Mouse (Mus musculus) MEL (cell line): ENCODE data around the gene Cnot3. TPM values are rescaled to one million over a fixed set of nuclear protein-coding genes. Genes with fewer than 3 reads are reported as not detected.
"Not testable (repeated sequence)": the region's sequence is repeated elsewhere in the genome, so short reads cannot be mapped to it uniquely, and the experiment has no call there.

Source experiments
- DNase-seq: peaks from one replicate; pipeline ENCODE4 v3.0.0; 2011; ENCODE audit warnings: low read depth, low spot score
- H3K27ac ChIP-seq: 2 replicates; pipeline ENCODE4 v1.5.1; 2012; ENCODE audit warnings: low read depth, mild to moderate bottlenecking, control low read depth, low read length, moderate library complexity; ENCODE audit not compliant: control insufficient read depth
- H3K27me3 ChIP-seq, 2 experiments: fragments of 150-350 bp in 1 of 2; sonication (generic) in 1 of 2; 2 replicates each; pipeline ENCODE4 v1.6.1; 2012; ENCODE audit warnings: low read length in 2 of 2, mild to moderate bottlenecking in 2 of 2, improper control_type of control experiment in 1 of 2, moderate library complexity in 1 of 2; ENCODE audit not compliant: insufficient read depth in 2 of 2, control insufficient read depth in 1 of 2
- H3K36me3 ChIP-seq, 2 experiments: 2 replicates each; pipeline ENCODE4 v1.6.1; 2012 to 2014; ENCODE audit warnings: low read length in 2 of 2, improper control_type of control experiment in 1 of 2, inconsistent platforms in 1 of 2, mild to moderate bottlenecking in 1 of 2; ENCODE audit not compliant: insufficient read depth in 2 of 2, control insufficient read depth in 1 of 2
- H3K4me1 ChIP-seq, 2 experiments: fragments of 150-350 bp in 1 of 2; sonication (generic) in 1 of 2; 2 replicates each; pipeline ENCODE4 v1.6.1; 2012; ENCODE audit warnings: low read length in 2 of 2, improper control_type of control experiment in 1 of 2, mild to moderate bottlenecking in 1 of 2; ENCODE audit not compliant: insufficient read depth in 2 of 2, control insufficient read depth in 1 of 2
- H3K4me3 ChIP-seq, 2 experiments: fragments of 150-350 bp in 1 of 2; sonication (generic) in 1 of 2; 2 replicates each; pipeline ENCODE4 v1.5.1; 2012; ENCODE audit warnings: low read depth in 2 of 2, low read length in 2 of 2, mild to moderate bottlenecking in 2 of 2, moderate library complexity in 2 of 2, control low read depth in 1 of 2, improper control_type of control experiment in 1 of 2; ENCODE audit not compliant: control insufficient read depth in 1 of 2, insufficient read depth in 1 of 2
- H3K79me2 ChIP-seq: 2 replicates; pipeline ENCODE4 v1.6.1; 2012; ENCODE audit warnings: mild to moderate bottlenecking, low read length, moderate library complexity; ENCODE audit not compliant: control insufficient read depth, poor library complexity, insufficient read depth
- H3K9ac ChIP-seq: 2 replicates; pipeline ENCODE4 v1.6.1; 2012; ENCODE audit warnings: low read depth, mild to moderate bottlenecking, control low read depth, low read length, moderate library complexity; ENCODE audit not compliant: control insufficient read depth, poor library complexity, severe bottlenecking
- H3K9me3 ChIP-seq: fragments of 150-350 bp; sonication (generic); replicated peaks from 2 replicates; pipeline ENCODE4 v1.6.1; 2012; ENCODE audit warnings: mild to moderate bottlenecking, low read length, improper control_type of control experiment, moderate library complexity; ENCODE audit not compliant: insufficient read depth
- BHLHE40 ChIP-seq: IDR thresholded peaks from 2 replicates; pipeline ENCODE4 v1.6.1; 2012; ENCODE audit warnings: low read depth, mild to moderate bottlenecking, inconsistent platforms, low read length, improper control_type of control experiment, borderline replicate concordance
- CTCF ChIP-seq, 3 experiments: IDR thresholded peaks in 2 of 3; conservative IDR thresholded peaks in 1 of 3; 2 replicates each; pipeline ENCODE4 v1.5.1; 2011 to 2012; ENCODE audit warnings: low read length in 3 of 3, low read depth in 2 of 3, mild to moderate bottlenecking in 2 of 3, improper control_type of control experiment in 1 of 3, inconsistent platforms in 1 of 3, mixed read lengths in 1 of 3, moderate library complexity in 1 of 3; ENCODE audit not compliant: control insufficient read depth in 1 of 3, insufficient read depth in 1 of 3, poor library complexity in 1 of 3, severe bottlenecking in 1 of 3
- ETS1 ChIP-seq: IDR thresholded peaks from 2 replicates; pipeline ENCODE4 v1.6.1; 2012; ENCODE audit warnings: low read depth, mild to moderate bottlenecking, inconsistent platforms, low read length, improper control_type of control experiment, moderate library complexity
- HCFC1 ChIP-seq: IDR thresholded peaks from 2 replicates; pipeline ENCODE4 v1.6.1; 2012; ENCODE audit warnings: low read depth, mild to moderate bottlenecking, inconsistent platforms, low read length, improper control_type of control experiment, moderate library complexity
- MAZ ChIP-seq: IDR thresholded peaks from 2 replicates; pipeline ENCODE4 v1.6.1; 2012; ENCODE audit warnings: low read depth, mild to moderate bottlenecking, inconsistent platforms, low read length, improper control_type of control experiment
- MYC ChIP-seq: IDR thresholded peaks from 2 replicates; pipeline ENCODE4 v1.6.1; 2011; ENCODE audit warnings: low read depth, mild to moderate bottlenecking, low read length, improper control_type of control experiment, moderate library complexity
- NELFE ChIP-seq: IDR thresholded peaks from 2 replicates; pipeline ENCODE4 v1.6.1; 2011; ENCODE audit warnings: low read depth, low read length, improper control_type of control experiment
- POLR2A ChIP-seq, 2 experiments: IDR thresholded peaks; 2 replicates each; pipeline ENCODE4 v1.6.1; 2011 to 2012; ENCODE audit warnings: low read length in 2 of 2, mild to moderate bottlenecking in 2 of 2, control low read depth in 1 of 2, improper control_type of control experiment in 1 of 2, low read depth in 1 of 2, moderate library complexity in 1 of 2; ENCODE audit not compliant: control insufficient read depth in 1 of 2, insufficient read depth in 1 of 2, poor library complexity in 1 of 2
- POLR2AphosphoS2 ChIP-seq: IDR thresholded peaks from 2 replicates; pipeline ENCODE4 v1.6.1; 2011; ENCODE audit warnings: low read length, improper control_type of control experiment
- POLR2AphosphoS5 ChIP-seq: IDR thresholded peaks from 2 replicates; pipeline ENCODE4 v1.6.1; 2012; ENCODE audit warnings: low read depth, borderline replicate concordance, mild to moderate bottlenecking, inconsistent platforms, low read length, moderate library complexity, mixed read lengths
- RCOR1 ChIP-seq: IDR thresholded peaks from 2 replicates; pipeline ENCODE4 v1.6.1; 2012; ENCODE audit warnings: low read depth, mild to moderate bottlenecking, inconsistent platforms, low read length, improper control_type of control experiment
- SIN3A ChIP-seq: IDR thresholded peaks from 2 replicates; pipeline ENCODE4 v1.6.1; 2012; ENCODE audit warnings: low read length, improper control_type of control experiment, inconsistent platforms
- SMC3 ChIP-seq: IDR thresholded peaks from 2 replicates; pipeline ENCODE4 v1.6.1; 2011; ENCODE audit warnings: low read depth, low read length, improper control_type of control experiment
- UBTF ChIP-seq: IDR thresholded peaks from 2 replicates; pipeline ENCODE4 v1.6.1; 2012; ENCODE audit warnings: low read depth, mild to moderate bottlenecking, inconsistent platforms, low read length, improper control_type of control experiment, moderate library complexity, borderline replicate concordance; ENCODE audit not compliant: insufficient read depth
- ZKSCAN1 ChIP-seq: IDR thresholded peaks from 2 replicates; pipeline ENCODE4 v1.6.1; 2012; ENCODE audit warnings: low read depth, mild to moderate bottlenecking, inconsistent platforms, low read length, improper control_type of control experiment, moderate library complexity
- ZMIZ1 ChIP-seq: IDR thresholded peaks from 2 replicates; pipeline ENCODE4 v1.6.1; 2012; ENCODE audit warnings: low read depth, mild to moderate bottlenecking, inconsistent platforms, low read length, improper control_type of control experiment, moderate library complexity
- polyA plus RNA-seq, 2 experiments: library from polyadenylated mRNA; stranded (reverse) in 1 of 2; unstranded in 1 of 2; fragments of >175 nt in 1 of 2; fragments of >200 nt in 1 of 2; gene quantifications; 2 replicates each; pipeline versions ENCODE4 v1.2.1 to v1.2.4; 2012; ENCODE audit warnings: low replicate concordance in 2 of 2, low read depth in 1 of 2; ENCODE audit not compliant: insufficient read length in 2 of 2, insufficient read depth in 1 of 2, missing spikeins in 1 of 2
- total RNA-seq: library from RNA; depleted of rRNA; stranded (reverse); fragments of 300-350 nt; gene quantifications from 2 replicates; pipeline ENCODE4 v1.2.3, GENCODE M21; 2012

Gene Cnot3
- total and polyA plus RNA-seq, 3 experiments, result 17.4 to 118 (median 86.6) TPM

DNA sequence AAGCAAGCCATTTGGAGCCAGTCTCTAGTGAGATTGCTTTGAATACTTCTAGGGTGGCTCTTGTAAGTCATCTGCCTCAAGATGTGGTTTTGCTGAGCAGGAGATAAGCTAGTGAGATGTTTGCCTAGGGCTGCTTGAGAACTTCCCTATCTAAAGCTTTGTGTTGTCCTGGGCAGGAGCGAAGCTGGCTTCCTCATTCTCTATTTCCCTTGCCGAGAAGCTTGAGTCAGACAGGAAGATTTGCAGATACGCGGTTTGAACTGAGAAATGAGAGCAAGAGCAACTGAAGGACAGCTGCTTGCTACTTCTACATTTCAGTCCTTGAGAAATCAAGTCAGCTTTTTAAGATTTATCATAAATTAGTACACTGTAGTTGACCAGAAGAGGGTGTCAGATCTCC is 62.0 kb downstream of the Cnot3 start (continued):
- TF ChIP-seq MYC, result peak; percentile 82; the same call in 1 of the 2 replicates
- TF ChIP-seq POLR2AphosphoS5, result no peak
- peak; percentile 87 for TF ChIP-seq RCOR1
- TF ChIP-seq BHLHE40, result peak; percentile 86
- TF ChIP-seq MAZ, result no peak
- no peak; the same call in 1 of the 2 replicates for TF ChIP-seq ZMIZ1
- peak; percentile 33; the same call in 1 of the 2 replicates for TF ChIP-seq SMC3

DNA sequence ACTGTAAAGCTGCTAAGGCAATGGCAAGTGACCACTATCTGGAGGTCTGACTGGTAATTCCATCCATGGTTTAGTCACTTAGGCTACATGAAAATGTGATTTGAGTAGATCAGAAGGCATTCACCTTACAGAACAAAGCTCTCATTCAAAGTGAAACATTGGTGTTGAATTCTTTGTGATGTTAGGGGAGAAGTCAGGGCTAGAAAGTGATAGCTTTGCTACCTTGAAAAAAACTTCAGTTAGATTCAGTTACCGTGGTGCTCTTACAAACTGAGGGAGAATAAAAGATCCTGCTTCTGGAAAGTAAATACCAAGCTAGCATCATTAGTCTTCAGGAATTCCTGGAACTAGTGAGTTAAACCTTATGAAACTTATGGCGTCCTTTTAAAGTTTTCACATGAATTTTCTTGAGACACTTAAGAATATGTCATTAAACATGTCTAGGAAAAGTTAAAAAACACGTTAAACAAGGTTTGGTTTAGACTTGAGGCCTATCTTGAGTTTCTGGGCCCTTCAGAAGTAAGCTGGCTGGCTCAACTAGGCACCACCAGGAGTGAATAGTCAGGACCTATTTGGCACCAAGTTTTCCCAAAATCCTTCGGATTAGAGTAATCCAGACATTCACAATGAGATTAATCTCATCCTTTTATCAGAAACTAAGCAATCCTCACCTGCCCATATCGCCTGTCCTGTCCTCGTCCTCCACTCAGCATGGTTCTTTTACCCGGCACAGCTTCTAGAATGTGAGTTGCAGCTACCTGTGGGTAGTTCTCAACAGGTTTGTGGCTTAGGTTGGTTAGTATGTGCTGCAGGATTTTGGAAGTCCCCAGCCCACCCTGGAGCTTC is 62.7 kb downstream of the Cnot3 start:
- H3K27ac ChIP-seq, result peak overlapping the region; percentile 98
- no peak overlapping the region for H3K4me3 ChIP-seq
- H3K4me1 ChIP-seq, result peaks cover 0 to 8% of the 10 kb centered on the region in 2 experiments; a peak in 1 of 4 replicates
- peak overlapping the region; percentile 49 for H3K9ac ChIP-seq
- peak in 1 of 2 experiments; percentile 92; a peak in 3 of 4 replicates for TF ChIP-seq POLR2A (IDR thresholded peaks at IDR 0.05; ENCODE audit: control insufficient read depth in 1 of 2, insufficient read depth in 1 of 2, low read depth in 1 of 2, low read length in 2 of 2, poor library complexity in 1 of 2)
- no peak for TF ChIP-seq HCFC1
- TF ChIP-seq POLR2AphosphoS5, result peak; percentile 67; the same call in 1 of the 2 replicates
- TF ChIP-seq CTCF (IDR thresholded peaks at IDR 0.05 in 2 of 3, conservative IDR thresholded peaks at IDR 0.05 in 1 of 3; ENCODE audit: control insufficient read depth in 1 of 3, insufficient read depth in 1 of 3, low read depth in 2 of 3, low read length in 3 of 3, poor library complexity in 1 of 3, severe bottlenecking in 1 of 3), result no peak
- TF ChIP-seq UBTF, result no peak
- TF ChIP-seq ZMIZ1, result peak; percentile 87
- 0 out of 2 replicates have a peak, but pooled peaks have one; percentile 41 for TF ChIP-seq NELFE
- TF ChIP-seq SIN3A, result no peak
- no peak for TF ChIP-seq ETS1
- no peak for TF ChIP-seq MAZ
- peak; percentile 100 for TF ChIP-seq POLR2AphosphoS2
- no peak; the same call in 1 of the 2 replicates for TF ChIP-seq RCOR1
- TF ChIP-seq SMC3, result peak; percentile 17
- no peak for TF ChIP-seq ZKSCAN1
- H3K79me2 ChIP-seq, result peaks cover 28% of the 10 kb centered on the region
- H3K9me3 ChIP-seq, result no peaks in the 10 kb centered on the region
- peak; percentile 68 for DNase-seq
- H3K36me3 ChIP-seq, result peaks cover 6 to 16% of the 10 kb centered on the region in 2 experiments
- H3K27me3 ChIP-seq, result no peaks in the 10 kb centered on the region

DNA sequence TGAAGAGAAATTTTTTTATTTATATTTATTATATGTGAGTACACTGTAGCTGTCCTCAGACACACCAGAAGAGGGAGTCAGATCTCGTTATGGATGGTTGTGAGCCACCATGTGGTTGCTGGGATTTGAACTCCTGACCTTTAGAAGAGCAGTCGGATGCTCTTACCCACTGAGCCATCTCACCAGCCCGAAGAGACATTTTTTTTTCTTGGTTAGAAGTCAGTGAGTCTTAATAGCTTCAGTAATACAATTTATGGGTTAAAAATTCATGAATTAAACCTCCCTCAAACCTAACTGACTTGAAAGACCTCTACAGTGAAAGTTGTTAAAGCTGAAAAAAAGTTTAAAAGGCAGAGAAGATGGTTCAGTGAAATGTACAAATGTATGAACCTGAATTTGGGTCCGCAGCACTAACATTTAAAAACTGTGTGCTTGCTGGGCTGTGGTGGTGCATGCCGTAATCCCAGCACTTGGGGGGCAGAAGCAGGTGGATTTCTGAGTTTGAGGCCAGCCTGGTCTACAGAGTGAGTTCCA is 63.4 kb downstream of the Cnot3 start:
- H3K9me3 ChIP-seq, H3K4me1 ChIP-seq: not testable (repeated sequence)
- DNase-seq, result peak; percentile 58
- peak; percentile 34; the same call in 1 of the 2 replicates for TF ChIP-seq POLR2AphosphoS2
- 0 out of 2 replicates have a peak, but pooled peaks have one; percentile 15 for TF ChIP-seq SIN3A
- TF ChIP-seq, all 39 proteins: peak for 2; not testable (repeated sequence) for 37
- Histone ChIP-seq H3K79me2 (peaks cover 27% of the 10 kb centered on the region), H3K36me3 (peaks cover 6 to 13% of the 10 kb centered on the region in 2 experiments)
- not testable (repeated sequence) for H3K27ac ChIP-seq, H3K4me3 ChIP-seq, H3K27me3 ChIP-seq, H3K9ac ChIP-seq
